Mouse (Mus musculus): ENCODE measurements around the gene Arpc4.

DNA sequence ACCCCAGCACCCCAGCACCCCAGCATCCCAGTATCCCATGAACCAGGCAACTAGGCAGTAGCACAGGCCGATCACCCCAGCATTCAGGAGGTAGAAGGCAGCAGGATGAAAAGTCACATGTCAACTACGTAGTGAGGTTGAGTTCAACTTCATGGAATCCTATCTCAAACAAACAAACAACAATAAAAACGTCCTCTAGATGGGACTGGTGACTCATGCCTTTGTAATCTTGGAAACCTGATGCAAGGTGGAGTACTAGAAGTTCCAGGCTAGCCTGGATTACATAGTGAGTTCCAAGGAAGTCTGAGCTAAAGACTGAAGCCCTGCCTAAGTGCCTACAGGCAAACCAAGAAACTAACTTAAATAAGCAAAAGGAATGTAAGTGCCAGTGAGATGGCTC is 52.9 kb downstream of the Arpc4 start:
- TF ChIP-seq FLI1 (IDR thresholded peaks at IDR 0.05; ENCODE audit: low read length): no peak
- no peak for TF ChIP-seq GATA1 (IDR thresholded peaks at IDR 0.05; ENCODE audit: borderline replicate concordance, low read length)
